Mouse (Mus musculus) liver (tissue): Measurements from ENCODE around the gene Tmem104.
A peak's percentile ranks its signal among the peaks of the same experiment; 100 is the strongest.

ENCODE experiments used
- DNase-seq: peaks from one replicate; pipeline ENCODE4 v3.0.0-alpha.2; 2020; ENCODE audit warnings: mixed read lengths

Gene Tmem104

GRCm38 (mm10) chr11:115167631-115168249, 19.5 kb upstream of the Tmem104 start:
- no peak for DNase-seq

DNA sequence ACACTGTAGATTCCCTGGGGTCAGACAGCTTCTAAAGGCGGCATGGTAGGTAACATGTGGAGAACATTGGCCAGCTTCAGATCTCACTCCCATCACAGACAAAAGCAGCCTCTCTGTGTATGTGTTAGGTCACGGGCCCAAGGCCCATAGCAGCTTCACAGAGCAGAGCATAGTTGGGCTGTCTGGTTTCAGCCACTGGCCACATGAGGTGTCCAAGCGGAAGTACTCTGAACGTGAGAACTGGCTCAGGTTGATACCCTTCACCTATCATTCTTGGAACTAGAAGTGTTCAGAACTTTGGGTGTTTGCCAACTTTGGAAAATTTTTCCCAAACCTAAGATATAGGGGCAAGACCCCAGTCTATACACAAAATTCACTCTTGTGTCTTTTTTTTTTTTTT, 17.9 kb upstream of the Tmem104 start:
- DNase-seq, result no peak

DNA sequence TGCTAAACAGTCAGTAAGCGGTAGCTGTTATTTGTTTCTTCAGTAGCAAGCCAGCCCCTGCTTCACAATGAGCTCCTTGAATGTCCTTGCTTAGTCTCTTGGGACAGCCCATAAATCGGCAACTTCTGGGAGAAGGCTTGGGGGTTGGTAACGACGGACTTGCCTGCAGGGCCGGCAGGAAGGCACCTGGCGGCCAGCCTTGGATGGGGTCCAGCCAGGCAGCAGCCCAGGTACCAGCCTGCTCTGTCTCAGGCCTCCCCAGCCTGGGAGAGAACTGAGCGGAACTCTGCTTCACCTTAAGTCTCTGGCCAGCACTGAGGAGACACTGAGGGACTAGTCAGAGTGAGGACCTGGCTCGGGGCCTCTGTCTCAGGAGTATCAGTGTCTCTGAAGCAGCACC, 16.2 kb upstream of the Tmem104 start:
- no peak for DNase-seq

- peak; percentile 50 for DNase-seq
Measured at GRCm38 (mm10) chr11:115172825-115173287, 14.4 kb upstream of the Tmem104 start.

- DNase-seq, result no peak
Measured at GRCm38 (mm10) chr11:115173549-115174339, 13.5 kb upstream of the Tmem104 start.

DNA sequence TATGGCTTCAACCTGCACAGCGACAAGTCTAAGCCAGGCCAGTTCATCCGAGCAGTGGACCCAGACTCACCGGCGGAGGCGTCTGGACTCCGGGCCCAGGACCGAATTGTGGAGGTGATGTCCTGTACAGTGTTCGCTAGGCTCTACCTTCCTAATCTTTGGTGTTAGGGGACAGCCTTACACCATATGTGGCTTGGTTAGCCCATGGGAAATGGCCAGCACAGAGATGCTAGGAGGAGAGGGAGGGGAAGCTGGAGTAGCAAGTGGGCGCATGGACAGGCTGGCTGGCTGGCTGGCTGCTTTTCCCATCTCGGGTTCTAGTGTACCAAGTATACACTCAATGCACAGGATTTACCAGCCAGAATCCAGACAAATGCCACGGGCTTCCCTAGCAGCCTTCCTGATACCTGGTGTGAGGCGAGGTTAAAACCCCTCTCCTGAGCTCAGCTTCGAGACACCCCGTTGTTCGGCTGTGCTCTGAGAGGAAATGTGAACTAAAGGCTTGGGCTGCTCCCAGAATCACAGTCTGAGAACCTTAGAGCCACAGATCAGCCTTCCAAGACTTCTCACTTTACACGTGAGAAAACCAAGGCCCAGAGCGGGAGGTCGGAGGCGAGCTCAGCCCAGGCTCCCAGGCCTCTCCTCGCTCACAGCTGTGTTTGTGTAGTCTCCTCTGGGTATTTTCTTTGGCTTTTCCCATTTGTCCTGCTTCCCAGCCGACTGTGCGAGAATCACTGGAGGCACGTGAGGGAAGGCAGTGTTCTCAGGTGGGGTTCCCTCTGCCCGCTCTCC, 10.7 kb upstream of the Tmem104 start:
- DNase-seq, result no peak

- peak; percentile 58 for DNase-seq
Measured at GRCm38 (mm10) chr11:115177559-115178195, 9.6 kb upstream of the Tmem104 start.

GRCm38 (mm10) chr11:115178766-115179165, 8.5 kb upstream of the Tmem104 start:
- DNase-seq, result no peak

DNA sequence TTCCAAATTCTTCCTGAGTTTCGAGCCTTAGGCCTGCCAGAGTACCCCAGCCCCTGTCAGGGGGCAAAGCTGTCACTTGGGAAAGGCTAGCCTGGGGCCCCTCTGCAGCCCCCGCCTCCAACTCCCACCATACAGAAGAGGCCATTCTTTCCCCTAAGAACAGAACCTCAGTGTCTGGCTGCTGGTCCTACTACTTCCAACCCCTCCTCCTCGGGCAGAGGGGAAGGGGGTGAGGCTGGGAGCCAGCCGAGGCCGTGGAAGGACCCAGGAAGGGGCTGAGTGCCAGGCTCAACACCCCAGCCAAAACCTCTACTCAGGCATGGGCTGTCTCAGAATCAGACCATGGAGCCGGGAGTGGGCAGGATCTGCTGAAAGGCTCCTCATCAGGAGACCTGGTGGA, 8.1 kb upstream of the Tmem104 start:
- DNase-seq, result no peak

- DNase-seq, result no peak
Measured at GRCm38 (mm10) chr11:115179881-115180280, 7.4 kb upstream of the Tmem104 start.

DNA sequence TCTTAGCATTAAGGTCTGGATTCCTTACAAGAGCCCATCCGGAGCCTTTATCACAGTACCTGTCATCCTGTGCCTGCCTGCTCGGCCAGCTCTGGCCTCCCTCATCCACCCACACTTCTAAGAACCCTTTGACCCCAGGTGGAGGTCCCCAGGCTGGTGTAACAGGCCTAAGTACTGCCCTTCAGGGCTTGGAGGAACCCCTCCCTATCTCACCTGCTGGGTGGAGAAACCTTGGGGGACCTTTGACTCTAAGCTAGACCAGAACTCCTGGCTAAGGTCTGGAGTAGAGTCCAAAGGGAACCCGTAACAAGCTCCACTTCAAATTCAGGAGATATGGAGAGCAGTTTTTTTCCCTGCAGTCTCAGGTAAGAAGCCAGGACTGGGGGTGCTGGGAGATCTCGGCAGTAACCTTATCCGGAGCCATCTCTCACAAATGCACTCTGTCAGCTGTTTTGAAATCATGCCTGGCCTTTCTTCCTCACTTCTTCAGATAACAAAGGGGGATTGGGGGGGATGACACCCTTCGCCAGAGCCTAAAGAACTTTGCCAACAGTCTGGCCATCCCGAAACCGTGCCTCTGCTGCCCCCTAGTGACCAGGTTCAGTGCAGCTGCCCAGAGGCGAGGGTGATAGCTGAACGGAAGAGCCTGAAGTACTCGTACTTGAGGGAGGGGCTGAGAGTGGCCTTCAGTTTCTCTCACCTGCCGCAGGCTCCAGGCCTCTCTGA, 5.2 kb upstream of the Tmem104 start:
- peak; percentile 84 for DNase-seq

DNA sequence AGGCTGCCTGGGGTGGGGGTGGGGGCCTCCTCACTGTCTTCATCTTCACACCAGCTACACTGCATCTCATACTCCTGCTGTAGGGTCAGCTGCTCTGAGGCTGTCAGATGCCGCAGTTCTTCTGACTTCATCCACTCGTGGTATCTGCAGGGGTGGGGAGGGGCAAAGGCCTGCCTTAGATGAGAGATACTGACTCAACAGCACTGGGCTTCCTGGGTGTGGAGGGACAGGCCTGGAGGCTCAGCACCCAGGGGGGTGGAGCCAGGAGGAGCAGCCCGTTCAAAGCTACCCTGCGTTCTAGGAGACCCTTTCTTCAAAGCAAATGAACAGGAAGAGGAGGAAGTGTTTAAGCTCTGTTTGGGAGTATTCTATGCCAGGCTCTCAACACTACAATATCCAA, 2.3 kb upstream of the Tmem104 start:
- DNase-seq, result peak; percentile 47

- DNase-seq, result no peak
Measured at GRCm38 (mm10) chr11:115187693-115188092, 406 bp downstream of the Tmem104 start, which contains the start of gene Nat9. TSS of gene Nat9 (minus strand) at chr11:115187859.

GRCm38 (mm10) chr11:115188539-115189231, 1.4 kb downstream of the Tmem104 start:
- no peak for DNase-seq

DNA sequence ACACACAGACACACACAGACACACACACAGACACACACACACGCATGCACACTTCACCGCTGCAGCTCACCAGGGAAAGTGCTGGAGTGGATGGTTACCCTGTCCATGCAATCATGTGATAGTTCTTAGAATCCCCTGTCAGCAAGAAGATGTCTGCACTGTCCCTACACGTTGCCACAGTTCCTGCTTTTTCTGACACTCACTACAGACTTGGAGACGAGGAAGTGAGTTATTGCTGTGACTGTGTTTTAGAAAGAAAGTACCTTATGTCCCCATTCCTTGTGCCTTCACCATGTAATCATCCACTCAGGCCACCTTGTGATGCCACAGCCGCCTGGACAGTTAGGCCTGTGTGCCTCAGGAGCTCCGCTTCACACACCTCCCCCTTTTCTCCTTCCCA, 2.0 kb downstream of the Tmem104 start:
- no peak for DNase-seq

GRCm38 (mm10) chr11:115192180-115192579, 4.9 kb downstream of the Tmem104 start:
- peak; percentile 73 for DNase-seq

- DNase-seq, result no peak
Measured at GRCm38 (mm10) chr11:115194693-115195092, 7.4 kb downstream of the Tmem104 start.

- peak; percentile 41 for DNase-seq
Measured at GRCm38 (mm10) chr11:115195933-115196332, 8.6 kb downstream of the Tmem104 start.

- no peak for DNase-seq
Measured at GRCm38 (mm10) chr11:115197558-115197957, 10.3 kb downstream of the Tmem104 start.

DNA sequence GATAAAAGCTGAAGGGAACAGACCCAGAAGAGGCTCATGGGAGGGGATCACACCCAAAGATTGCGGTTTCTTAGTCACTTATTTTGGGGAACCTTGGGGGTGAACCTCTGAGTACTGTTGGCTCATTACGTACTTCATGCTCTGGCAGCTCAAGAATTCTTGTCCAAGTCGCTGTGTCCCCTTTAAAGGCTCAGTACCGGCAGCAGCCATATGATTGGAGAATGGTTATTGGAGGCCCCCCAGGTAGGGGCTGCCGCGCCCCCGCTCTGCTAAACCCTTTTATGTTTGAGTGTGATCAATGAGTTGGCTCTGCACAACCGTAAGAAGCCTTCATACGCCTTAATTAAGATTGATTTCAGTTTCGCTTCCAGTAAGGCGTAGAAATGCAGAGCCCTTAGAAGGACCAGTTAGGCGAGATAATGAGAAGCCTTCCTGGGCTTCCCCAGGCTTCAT, 11.7 kb downstream of the Tmem104 start:
- no peak for DNase-seq

GRCm38 (mm10) chr11:115200520-115200919, 13.2 kb downstream of the Tmem104 start:
- DNase-seq, result no peak
